Mouse (Mus musculus): ENCODE data around the gene Aup1. TPM values are rescaled to one million over a fixed set of nuclear protein-coding genes. Genes with fewer than 3 reads are reported as not detected.

The Aup1 gene
- 2,900 and 3,028 TPM in 2 replicates for polyA plus RNA-seq (2012; ENCODE audit: low replicate concordance)

GRCm38 (mm10) chr6:83054074-83054851 lies at the start of gene Aup1:
Gene Aup1 (plus strand): TSS chr6:83054521.

GRCm38 (mm10) chr6:83033249-83034185 lies 20.8 kb upstream of the Aup1 start, which contains the start of the genes Dok1 and Loxl3:
Gene Dok1 (minus strand): TSS chr6:83033471.
Gene Loxl3 (plus strand): TSS chr6:83034173.

GRCm38 (mm10) chr6:83054871-83055431 lies 630 bp downstream of the Aup1 start, which contains the start of gene Htra2:
Gene Htra2 (minus strand): TSS chr6:83055273.

GRCm38 (mm10) chr6:83057790-83058189 lies 3.5 kb downstream of the Aup1 start, which contains the start of gene Dqx1:
Gene Dqx1 (plus strand): TSS chr6:83057844.

GRCm38 (mm10) chr6:83070247-83070310 lies 15.8 kb downstream of the Aup1 start, which contains the start of gene Tlx2:
Gene Tlx2 (minus strand): TSS chr6:83070293.

GRCm38 (mm10) chr6:83077630-83078323 lies 23.5 kb downstream of the Aup1 start, which contains the start of gene Pcgf1:
Gene Pcgf1 (plus strand): TSS chr6:83077869.

DNA sequence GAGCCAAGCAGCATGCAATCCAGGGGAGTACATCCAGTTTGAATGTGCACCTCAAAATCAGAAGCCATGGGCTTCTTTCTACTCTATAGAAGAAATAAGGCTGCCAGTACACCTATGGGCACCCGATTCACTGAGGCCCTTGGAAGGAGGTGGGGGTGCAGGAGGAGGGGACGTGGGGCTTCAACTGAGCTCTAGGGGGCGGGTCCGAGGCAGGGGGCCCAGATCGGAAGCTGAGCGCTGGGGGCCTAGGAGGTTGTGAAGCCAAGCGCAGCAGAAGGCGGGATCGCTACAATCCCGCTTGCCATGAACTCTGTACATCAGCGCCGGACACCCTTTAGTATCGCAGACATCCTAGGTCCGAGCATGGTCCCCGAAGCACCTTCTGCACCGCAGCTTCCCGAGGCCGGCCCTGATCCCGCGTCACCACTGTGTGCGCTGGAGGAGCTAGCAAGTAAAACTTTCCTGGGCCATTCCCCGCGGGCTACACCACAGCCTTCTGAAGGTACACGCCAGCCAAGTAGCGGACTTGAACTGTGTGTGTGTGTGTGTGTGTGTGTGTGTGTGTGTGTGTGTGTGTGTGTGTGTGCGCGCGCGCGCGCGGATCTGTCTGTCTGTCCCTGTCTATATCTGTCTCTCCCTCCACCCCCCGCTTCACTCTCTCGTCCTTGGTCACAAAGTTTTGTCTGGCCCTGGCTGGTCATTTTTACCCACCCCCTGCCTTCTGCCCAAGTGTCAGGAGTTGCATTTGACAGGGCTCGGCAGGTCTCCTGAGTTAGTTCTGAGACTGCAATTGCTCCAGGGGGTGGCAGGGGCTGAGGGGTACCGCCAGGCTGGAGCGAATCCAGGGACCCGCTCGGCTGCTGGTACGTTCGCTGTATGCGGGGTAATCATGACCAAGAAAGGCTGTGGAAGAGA lies 32.1 kb downstream of the Aup1 start, which contains the start of gene Lbx2:
Lbx2 (plus strand) TSS at position 247 of the 915 bp plus-strand sequence.

DNA sequence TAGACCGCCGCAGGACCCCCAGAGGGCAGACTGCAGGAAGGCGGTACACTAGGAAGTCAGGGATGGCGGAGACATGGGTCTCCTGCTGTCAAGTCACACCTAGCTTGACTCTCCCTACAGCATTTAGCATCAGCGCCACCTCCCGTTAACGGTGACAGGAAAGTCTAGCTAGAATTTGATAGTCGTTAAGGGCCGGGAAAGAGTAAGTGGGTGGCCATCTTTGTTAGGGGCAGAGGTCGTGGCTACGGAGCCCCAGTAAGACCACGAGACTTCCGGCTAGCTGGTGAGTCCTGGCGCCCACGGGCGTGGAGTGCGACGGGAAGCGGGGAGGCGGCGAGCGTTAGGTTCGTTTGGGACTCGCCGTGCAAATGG lies 47.0 kb downstream of the Aup1 start, which contains the start of the genes Ccdc142 and Gm42688:
Ccdc142 (plus strand) TSS at position 286 of the 372 bp plus-strand sequence.
Gm42688 (plus strand) TSS at position 302 of the 372 bp plus-strand sequence.

Other genes with a start within 250 kb of the Aup1 start
- 0.32 and 0.74 TPM in 2 replicates for gene Sema4f, start 114.8 kb upstream of the Aup1 start, polyA plus RNA-seq (2012; ENCODE audit: low replicate concordance)
- 3.3 and 20.7 TPM in 2 replicates for gene M1ap, start 107.6 kb upstream of the Aup1 start, polyA plus RNA-seq (2012; ENCODE audit: low replicate concordance)
- 104 and 126 TPM in 2 replicates for gene Dok1, start 21.1 kb upstream of the Aup1 start, polyA plus RNA-seq (2012; ENCODE audit: low replicate concordance)
- gene Loxl3, start 20.3 kb upstream of the Aup1 start, polyA plus RNA-seq (2012; ENCODE audit: low replicate concordance): 0.38 and 0.65 TPM in 2 replicates
- gene Htra2, start 752 bp downstream of the Aup1 start, polyA plus RNA-seq (2012; ENCODE audit: low replicate concordance): 109 and 120 TPM in 2 replicates
- 0.99 and 1.8 TPM in 2 replicates for gene Dqx1, start 3.3 kb downstream of the Aup1 start, polyA plus RNA-seq (2012; ENCODE audit: low replicate concordance)
- 0.15 TPM in 1 of 2 replicates, not detected in the other for gene Tlx2, start 15.8 kb downstream of the Aup1 start, polyA plus RNA-seq (2012; ENCODE audit: low replicate concordance)
- gene Pcgf1, start 23.3 kb downstream of the Aup1 start, polyA plus RNA-seq (2012; ENCODE audit: low replicate concordance): 15.7 and 19.3 TPM in 2 replicates
- 0.77 TPM in 1 of 2 replicates, not detected in the other for gene Lbx2, start 31.8 kb downstream of the Aup1 start, polyA plus RNA-seq (2012; ENCODE audit: low replicate concordance)
- gene Ccdc142, start 47.1 kb downstream of the Aup1 start, polyA plus RNA-seq (2012; ENCODE audit: low replicate concordance): 5.3 and 13.7 TPM in 2 replicates
- 5.9 and 8.9 TPM in 2 replicates for gene Gm42688, start 47.1 kb downstream of the Aup1 start, polyA plus RNA-seq (2012; ENCODE audit: low replicate concordance)
- 27.5 and 42.2 TPM in 2 replicates for gene Mrpl53, start 54.5 kb downstream of the Aup1 start, polyA plus RNA-seq (2012; ENCODE audit: low replicate concordance)
- gene Mogs, start 61.0 kb downstream of the Aup1 start, polyA plus RNA-seq (2012; ENCODE audit: low replicate concordance): 479 and 532 TPM in 2 replicates
- gene Wbp1, start 67.0 kb downstream of the Aup1 start, polyA plus RNA-seq (2012; ENCODE audit: low replicate concordance): 40.1 and 107 TPM in 2 replicates
- gene Ino80b, start 70.9 kb downstream of the Aup1 start, polyA plus RNA-seq (2012; ENCODE audit: low replicate concordance): 180 and 401 TPM in 2 replicates
- gene Rtkn, start 80.9 kb downstream of the Aup1 start, polyA plus RNA-seq (2012; ENCODE audit: low replicate concordance): 1.6 and 2.5 TPM in 2 replicates
- gene Wdr54, start 101.9 kb downstream of the Aup1 start, polyA plus RNA-seq (2012; ENCODE audit: low replicate concordance): 0.56 TPM in 1 of 2 replicates, not detected in the other
- gene 1700003E16Rik, start 101.9 kb downstream of the Aup1 start, polyA plus RNA-seq (2012; ENCODE audit: low replicate concordance): 0.08 TPM in 1 of 2 replicates, not detected in the other
- 545 and 1,010 TPM in 2 replicates for gene Dctn1, start 111.4 kb downstream of the Aup1 start, polyA plus RNA-seq (2012; ENCODE audit: low replicate concordance)
- 0.69 and 0.90 TPM in 2 replicates for gene Slc4a5, start 165.3 kb downstream of the Aup1 start, polyA plus RNA-seq (2012; ENCODE audit: low replicate concordance)

Data from leukemia stem cell, adult 10-12 weeks (primary cell).